ENCODE assay signal across 11 mouse cellular contexts in genomic region chr12:70911676-70912379, GRCm38 (mm10). TPM values are rescaled to one million over a fixed set of nuclear protein-coding genes. Genes with fewer than 3 reads are reported as not detected.
DNase-seq lines count a peak whose midpoint lies in the region; ATAC-seq and TF ChIP-seq lines count a peak whose summit lies in the region.
"Had no signal": no experiment of that assay in that cellular context is flagged by ENCODE, and none has a peak within 500 bp of the region (broad histone marks: within the 10 kb centered on the region; RNA-seq: fewer than 3 reads in every experiment).

No protein-coding gene starts in this region.

- H3K4me1 ChIP-seq in midbrain, postnatal 0 days (ENCODE audit: insufficient read depth, low read length) = no peaks in the 10 kb centered on the region
- H3K4me1 ChIP-seq in midbrain, embryonic 13.5 days (replicated peaks) = peaks cover 6% of the 10 kb centered on the region
- H3K4me1 ChIP-seq: intestine, embryonic 15.5 days had no signal

- no peaks in the 10 kb centered on the region for H3K36me3 ChIP-seq in midbrain, postnatal 0 days (ENCODE audit: insufficient read depth, low read length)
- H3K36me3 ChIP-seq in midbrain, embryonic 13.5 days = no peaks in the 10 kb centered on the region
- H3K36me3 ChIP-seq: heart, embryonic 12.5 days; intestine, embryonic 15.5 days had no signal

- peak; percentile 53 for DNase-seq in embryo, embryonic 10 days (ENCODE audit: low spot score)
- DNase-seq in embryo, embryonic 11 days = no peak
- DNase-seq in midbrain, postnatal 0 days (ENCODE audit: low spot score) = peak; percentile 44
- peak; percentile 33 for DNase-seq in brain, adult 2 months (ENCODE audit: low read depth, low spot score)
- DNase-seq in urinary bladder, adult 18-20 months (ENCODE audit: low spot score in 2 of 2) = no peak
- no peak for DNase-seq in heart, postnatal 10 days

- H3K4me3 ChIP-seq in midbrain, postnatal 0 days (ENCODE audit: low read depth, low read length) = no peak overlapping the region
- H3K4me3 ChIP-seq in midbrain, embryonic 13.5 days (replicated peaks) = no peak overlapping the region
- H3K4me3 ChIP-seq: heart, embryonic 12.5 days; intestine, embryonic 15.5 days; myocyte had no signal

- H3K9me3 ChIP-seq in midbrain, postnatal 0 days (ENCODE audit: low read length) = no peaks in the 10 kb centered on the region
- H3K9me3 ChIP-seq in midbrain, embryonic 13.5 days = no peaks in the 10 kb centered on the region
- H3K9me3 ChIP-seq: intestine, embryonic 15.5 days had no signal

- no peak overlapping the region for H3K9ac ChIP-seq in midbrain, postnatal 0 days (replicated peaks; ENCODE audit: low read length, poor library complexity, severe bottlenecking)
- no peak overlapping the region for H3K9ac ChIP-seq in midbrain, embryonic 13.5 days (replicated peaks)
- H3K9ac ChIP-seq: heart, embryonic 12.5 days; intestine, embryonic 15.5 days had no signal

- intact Hi-C loops in heart, postnatal 10 days (cut with DNase I) = loop anchor here (10.0 kb wide), 1 partner anchor 677 kb away; the partner anchor contains the start of gene Pygl

- TF ChIP-seq CTCF in midbrain, postnatal 0 days (IDR thresholded peaks at IDR 0.05) = no peak

- WGBS in midbrain, postnatal 0 days = 59% methylated on average over 17 of the region's 17 CpGs
- WGBS in midbrain, embryonic 13.5 days = 58% methylated on average over 17 of the region's 17 CpGs

- no peak for ATAC-seq in midbrain, postnatal 0 days (ENCODE audit: low FRiP score)
- no peak for ATAC-seq in midbrain, embryonic 13.5 days
- ATAC-seq in monocyte, adult 5-6 weeks (replicated peaks; ENCODE audit: insufficient number of reproducible peaks, low FRiP score, low TSS enrichment, poor library complexity, severe bottlenecking) = peak; percentile 49

- H3K27ac ChIP-seq in midbrain, postnatal 0 days (ENCODE audit: low read depth, low read length) = no peak overlapping the region
- H3K27ac ChIP-seq in midbrain, embryonic 13.5 days = no peak overlapping the region
- H3K27ac ChIP-seq: intestine, embryonic 15.5 days had no signal

- H3K27me3 ChIP-seq in midbrain, postnatal 0 days (ENCODE audit: insufficient read depth, low read length) = no peaks in the 10 kb centered on the region
- no peaks in the 10 kb centered on the region for H3K27me3 ChIP-seq in midbrain, embryonic 13.5 days
- H3K27me3 ChIP-seq: heart, embryonic 12.5 days; intestine, embryonic 15.5 days had no signal

- H3K4me2 ChIP-seq in midbrain, postnatal 0 days (ENCODE audit: low read depth, low read length, poor library complexity, severe bottlenecking) = no peak overlapping the region
- no peak overlapping the region for H3K4me2 ChIP-seq in midbrain, embryonic 13.5 days (replicated peaks)
- H3K4me2 ChIP-seq: heart, embryonic 12.5 days; intestine, embryonic 15.5 days had no signal

RNA-seq across cellular contexts. Expression of gene Actr10, which starts 25.8 kb away (rescaled TPM):
- 132 and 144 TPM in 2 replicates for total RNA-seq in midbrain, postnatal 0 days (2014; rRNA removed)
- 164 and 171 TPM in 2 replicates for polyA plus RNA-seq in midbrain, postnatal 0 days (2015; fragmentation: Nextera tagmentation; extraction: Ambion mirVana)
- polyA plus RNA-seq in midbrain, embryonic 13.5 days (2015; fragmentation: Nextera tagmentation; extraction: Ambion mirVana) = 225 and 226 TPM in 2 replicates
- total RNA-seq in monocyte, adult 5-6 weeks (2017) = 46.0 to 74.1 TPM (median 73.9 TPM) in 3 replicates
- 100 to 1,000 TPM; 166 to 172 TPM for total RNA-seq in heart, postnatal 10 days (2021)

Comparison
In these comparisons a context has a peak if more than half of its experiments do, and no peak if none do; other contexts are left out.
1. DNase-seq: peak in embryo, embryonic 10 days (single experiment), midbrain, postnatal 0 days (single experiment) and brain, adult 2 months (single experiment); none in embryo, embryonic 11 days (single experiment), urinary bladder, adult 18-20 months (0 of 2) and heart, postnatal 10 days (0 of 2).